7 mouse cellular contexts compared by ENCODE assay signal in the genomic region with DNA sequence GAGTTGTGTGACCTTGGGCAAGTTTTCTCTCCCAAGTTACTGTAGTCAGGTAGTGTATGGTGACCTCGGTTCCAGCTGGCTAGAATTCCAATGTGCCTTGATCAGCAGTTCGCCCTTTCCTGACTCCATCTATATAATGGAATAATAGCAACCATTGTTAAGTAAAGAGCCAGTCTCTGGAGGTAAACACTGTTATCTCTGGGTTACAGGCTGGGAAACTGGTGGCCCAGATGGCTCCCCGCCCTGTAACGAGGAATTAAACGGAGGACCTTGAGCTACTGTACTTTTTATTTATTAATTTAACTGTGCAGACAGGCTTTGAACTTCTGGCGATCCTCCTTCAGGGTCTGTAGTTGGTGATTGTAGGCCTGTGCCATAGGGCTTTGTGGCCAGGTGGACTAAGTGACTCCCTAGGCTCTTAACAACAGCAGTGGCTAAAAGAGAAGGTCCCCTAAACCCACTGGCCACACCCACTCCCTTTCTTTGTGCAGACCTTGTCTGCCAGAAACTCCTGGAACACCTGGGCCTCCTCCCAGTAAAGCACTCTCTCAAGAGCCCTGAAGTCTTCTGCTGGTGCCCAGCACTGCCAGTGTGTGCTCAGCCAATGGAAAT. TPM values are rescaled to one million over a fixed set of nuclear protein-coding genes. Genes with fewer than 3 reads are reported as not detected.
DNase-seq lines count a peak whose midpoint lies in the region; ATAC-seq and TF ChIP-seq lines count a peak whose summit lies in the region.

No protein-coding gene starts in this region.

- H3K4me3 ChIP-seq in CH12.LX (replicated peaks in 1 of 3; ENCODE audit: low read depth in 2 of 3, low read length in 2 of 3, poor library complexity in 1 of 3) (peak overlapping the region; percentile 60 to 80 (median 72)), ES-E14 (ENCODE audit: insufficient read depth in 1 of 2, low read depth in 1 of 2, low read length in 2 of 2, poor library complexity in 1 of 2, severe bottlenecking in 1 of 2) (peak overlapping the region; percentile 77 to 79)
- peak overlapping the region; percentile 64 for H3K4me3 ChIP-seq in forebrain, embryonic 12.5 days (replicated peaks)
- peak overlapping the region; percentile 82 for H3K4me3 ChIP-seq in kidney, embryonic 16.5 days (ENCODE audit: low read length)

- H3K36me3 ChIP-seq in CH12.LX (replicated peaks in 1 of 2; ENCODE audit: control insufficient read depth in 1 of 2, insufficient read depth in 1 of 2, low read length in 1 of 2) (peaks cover 0 to 12% of the 10 kb centered on the region in 2 experiments), ES-E14 (ENCODE audit: control insufficient read depth, insufficient read depth, low read length, poor library complexity, severe bottlenecking) (peaks cover 5% of the 10 kb centered on the region)
- peaks cover 10% of the 10 kb centered on the region for H3K36me3 ChIP-seq in forebrain, embryonic 12.5 days (replicated peaks)
- H3K36me3 ChIP-seq in kidney, embryonic 16.5 days (ENCODE audit: insufficient read depth, low read length): peaks cover 15% of the 10 kb centered on the region; the same call in 1 of the 2 replicates

- H3K9me3 ChIP-seq in CH12.LX (replicated peaks; ENCODE audit: low read length) (peaks cover 12% of the 10 kb centered on the region), ES-E14 (ENCODE audit: control insufficient read depth, insufficient read depth, low read depth, low read length) (no peaks in the 10 kb centered on the region)
- H3K9me3 ChIP-seq in forebrain, embryonic 12.5 days: peaks cover 9% of the 10 kb centered on the region; the same call in 1 of the 2 replicates
- no peaks in the 10 kb centered on the region for H3K9me3 ChIP-seq in kidney, embryonic 16.5 days (ENCODE audit: low read length)

- peaks cover 18% of the 10 kb centered on the region for H3K79me2 ChIP-seq in CH12.LX (replicated peaks; ENCODE audit: control insufficient read depth, extremely low read depth, insufficient read depth, poor library complexity, severe bottlenecking)

- no peak for TF ChIP-seq EP300 in CH12.LX (IDR thresholded peaks at IDR 0.05; ENCODE audit: low read length)

- no peak for TF ChIP-seq RAD21 in CH12.LX (IDR thresholded peaks at IDR 0.05; ENCODE audit: low read depth, low read length)

- H3K9ac ChIP-seq in CH12.LX (ENCODE audit: insufficient read depth, low read depth) (peak overlapping the region; percentile 71; the same call in 1 of the 2 replicates), ES-E14 (ENCODE audit: insufficient read depth, low read depth, low read length, poor library complexity, severe bottlenecking) (peak overlapping the region; percentile 90; the same call in 1 of the 2 replicates)
- H3K9ac ChIP-seq in forebrain, embryonic 12.5 days: peak overlapping the region; percentile 80; the same call in 1 of the 2 replicates
- peak overlapping the region; percentile 93 for H3K9ac ChIP-seq in kidney, embryonic 16.5 days (replicated peaks; ENCODE audit: low read length)

- H3K4me2 ChIP-seq in CH12.LX (ENCODE audit: insufficient read depth, low read depth, poor library complexity, severe bottlenecking): peak overlapping the region; percentile 32
- H3K4me2 ChIP-seq in forebrain, embryonic 12.5 days: peak overlapping the region; percentile 84
- peak overlapping the region; percentile 94 for H3K4me2 ChIP-seq in kidney, embryonic 16.5 days (replicated peaks; ENCODE audit: low read depth, low read length)

- dilution Hi-C loops in CH12.LX (cut with MboI; ENCODE audit: extremely low pct_ligation_motif_present, extremely low pct_unique_long_range_greater_than_20kb, low sequenced_read_pairs): no loop called here

- DNase-seq in CH12.LX (ENCODE audit: extremely low read depth) (no peak), ES-E14 (ENCODE audit: low read depth, low spot score) (no peak)
- no peak for DNase-seq in adrenal gland, postnatal 10 days

- H3K27ac ChIP-seq in CH12.LX (ENCODE audit: insufficient read depth, low read depth): no peak overlapping the region
- H3K27ac ChIP-seq in ES-E14 (ENCODE audit: insufficient read depth, low read depth, low read length, poor library complexity, severe bottlenecking): peak overlapping the region; percentile 89
- peak overlapping the region; percentile 92 for H3K27ac ChIP-seq in forebrain, embryonic 12.5 days
- H3K27ac ChIP-seq in kidney, embryonic 16.5 days (ENCODE audit: low read length): peak overlapping the region; percentile 99

- H3K4me1 ChIP-seq in CH12.LX (ENCODE audit: control insufficient read depth in 1 of 2, insufficient read depth in 2 of 2) (peaks cover 8 to 48% of the 10 kb centered on the region in 2 experiments), ES-E14 (ENCODE audit: control insufficient read depth in 2 of 2, insufficient read depth in 2 of 2, low read length in 2 of 2, poor library complexity in 1 of 2) (peaks cover 5 to 6% of the 10 kb centered on the region in 2 experiments; a peak in 3 of 4 replicates)
- H3K4me1 ChIP-seq in forebrain, embryonic 12.5 days: peaks cover 40% of the 10 kb centered on the region
- H3K4me1 ChIP-seq in kidney, embryonic 16.5 days (ENCODE audit: insufficient read depth, low read length): peaks cover 35% of the 10 kb centered on the region

- no peaks in the 10 kb centered on the region for H3K27me3 ChIP-seq in CH12.LX (replicated peaks)
- no peaks in the 10 kb centered on the region for H3K27me3 ChIP-seq in forebrain, embryonic 12.5 days
- no peaks in the 10 kb centered on the region for H3K27me3 ChIP-seq in kidney, embryonic 16.5 days (ENCODE audit: insufficient read depth, low read length)

- WGBS in forebrain, embryonic 12.5 days: 43% methylated on average over 6 of the region's 6 CpGs
- WGBS in kidney, embryonic 16.5 days: 36% methylated on average over 6 of the region's 6 CpGs

- TF ChIP-seq POLR2A in CH12.LX (IDR thresholded peaks at IDR 0.05; ENCODE audit: low read depth, low read length): no peak

- no peak for ATAC-seq in forebrain, embryonic 12.5 days (ENCODE audit: low FRiP score)
- no peak for ATAC-seq in kidney, embryonic 16.5 days (ENCODE audit: low FRiP score, low TSS enrichment)
- peak; percentile 48 for ATAC-seq in megakaryocyte-erythroid progenitor cell, adult 5-6 weeks (replicated peaks; ENCODE audit: low FRiP score, low TSS enrichment, poor library complexity, severe bottlenecking)
- ATAC-seq in monocyte, adult 5-6 weeks (replicated peaks; ENCODE audit: insufficient number of reproducible peaks, low FRiP score, low TSS enrichment, poor library complexity, severe bottlenecking): no peak

- no peak for TF ChIP-seq CTCF in CH12.LX (conservative IDR thresholded peaks at IDR 0.05 in 1 of 2, IDR thresholded peaks at IDR 0.05 in 1 of 2; ENCODE audit: low read depth in 2 of 2, low read length in 2 of 2)

- in situ Hi-C loops in CH12.LX (cut with MboI; ENCODE audit: low pct_ligation_motif_present, low pct_unique_long_range_greater_than_20kb, low sequenced_read_pairs) (loop anchor here (5.0 to 25.0 kb wide), 2 partner anchors 38 to 223 kb away; no protein-coding TSS in a partner anchor), ES-E14 (cut with MboI; ENCODE audit: low sequenced_read_pairs in 2 of 2, unreplicated experiment in 2 of 2) (no loop called here)

TF ChIP-seq in CH12.LX, 34 proteins besides CTCF, POLR2A, EP300 and RAD21 (continues in another document):
- TF ChIP-seq MXI1 (IDR thresholded peaks at IDR 0.05; ENCODE audit: low read depth, low read length) (no peak), TBP (conservative IDR thresholded peaks at IDR 0.05; ENCODE audit: low read depth, low read length) (no peak), CHD2 (IDR thresholded peaks at IDR 0.05; ENCODE audit: low read length) (no peak), ZC3H11A (IDR thresholded peaks at IDR 0.05; ENCODE audit: low read depth, low read length) (no peak), MAZ (IDR thresholded peaks at IDR 0.05; ENCODE audit: low read depth, low read length) (no peak), SIN3A (IDR thresholded peaks at IDR 0.05; ENCODE audit: low read length) (no peak), HCFC1 (IDR thresholded peaks at IDR 0.05; ENCODE audit: low read depth, low read length) (no peak), MAFK (IDR thresholded peaks at IDR 0.05; ENCODE audit: insufficient replicate concordance, low read length) (no peak)

TF ChIP-seq in ES-E14, 5 proteins besides CTCF, POLR2A, EP300 and RAD21:
- TF ChIP-seq ZNF384 (IDR thresholded peaks at IDR 0.05; ENCODE audit: low read depth, low read length): no peak
- TF ChIP-seq MAFK (IDR thresholded peaks at IDR 0.05; ENCODE audit: insufficient read depth, low read depth, low read length): no peak
- TF ChIP-seq CHD2 (IDR thresholded peaks at IDR 0.05; ENCODE audit: low read depth, low read length): no peak; the same call in 1 of the 2 replicates
- TF ChIP-seq HCFC1 (IDR thresholded peaks at IDR 0.05; ENCODE audit: borderline replicate concordance, insufficient read depth, low read length): no peak
- no peak for TF ChIP-seq ZC3H11A (IDR thresholded peaks at IDR 0.05; ENCODE audit: borderline replicate concordance, low read depth, low read length)

RNA-seq across cellular contexts. Expression of gene Mesd, which starts 0.8 kb away (rescaled TPM):
- 40.6 and 43.2 TPM in 2 replicates for total RNA-seq in CH12.LX (2012; rRNA removed)
- 33.4 and 59.1 TPM in 2 replicates for total RNA-seq in CH12.LX (2014; rRNA removed)
- 67.6 and 82.6 TPM in 2 replicates for polyA plus RNA-seq in CH12.LX (2012; ENCODE audit: insufficient read length, low read depth)
- total RNA-seq in ES-E14 (2012; rRNA removed): 142 and 228 TPM in 2 replicates
- polyA plus RNA-seq in forebrain, embryonic 12.5 days (2016; fragmentation: Nextera tagmentation; extraction: Ambion mirVana): 75.9 and 80.8 TPM in 2 replicates
- polyA plus RNA-seq in kidney, embryonic 16.5 days (2015; fragmentation: Nextera tagmentation; extraction: Ambion mirVana): 112 and 113 TPM in 2 replicates
- total RNA-seq in megakaryocyte-erythroid progenitor cell, adult 5-6 weeks (2014; fragmentation: Nextera tagmentation): 28.6 and 29.5 TPM in 2 replicates
- 50.3 and 61.0 TPM in 2 replicates for total RNA-seq in megakaryocyte-erythroid progenitor cell, adult 5-6 weeks (2017)
- total RNA-seq in adrenal gland, postnatal 10 days (2021): 10 to 100 TPM; 80.5 to 82.5 TPM
- 14.4 to 59.0 TPM (median 46.0 TPM) in 3 replicates for total RNA-seq in monocyte, adult 5-6 weeks (2017)

RNA-seq across cellular contexts. Expression of gene Tlnrd1, which starts 0.9 kb away (rescaled TPM):
- total RNA-seq in CH12.LX (2012; rRNA removed): 10.6 and 10.7 TPM in 2 replicates
- total RNA-seq in CH12.LX (2014; rRNA removed): 4.8 and 5.5 TPM in 2 replicates
- polyA plus RNA-seq in CH12.LX (2012; ENCODE audit: insufficient read length, low read depth): 13.9 and 15.6 TPM in 2 replicates
- total RNA-seq in ES-E14 (2012; rRNA removed): 10.4 and 13.2 TPM in 2 replicates
- 8.7 and 10.9 TPM in 2 replicates for polyA plus RNA-seq in forebrain, embryonic 12.5 days (2016; fragmentation: Nextera tagmentation; extraction: Ambion mirVana)
- 7.4 and 8.1 TPM in 2 replicates for polyA plus RNA-seq in kidney, embryonic 16.5 days (2015; fragmentation: Nextera tagmentation; extraction: Ambion mirVana)
- 8.5 and 11.3 TPM in 2 replicates for total RNA-seq in megakaryocyte-erythroid progenitor cell, adult 5-6 weeks (2014; fragmentation: Nextera tagmentation)
- 4.4 and 7.8 TPM in 2 replicates for total RNA-seq in megakaryocyte-erythroid progenitor cell, adult 5-6 weeks (2017)
- 10 to 100 TPM; 19.4 to 21.3 TPM for total RNA-seq in adrenal gland, postnatal 10 days (2021)
- total RNA-seq in monocyte, adult 5-6 weeks (2017): 10.3 to 11.2 TPM (median 10.5 TPM) in 3 replicates

Comparison
In these comparisons a context has a peak if more than half of its experiments do, and no peak if none do; other contexts are left out.
1. H3K4me2 ChIP-seq: peak in every context shown above with its lines; median percentile 94 in kidney, embryonic 16.5 days; 84 in forebrain, embryonic 12.5 days; 32 in CH12.LX.